Mouse (Mus musculus): ENCODE results near the gene Surf2. TPM values are rescaled to one million over a fixed set of nuclear protein-coding genes. Genes with fewer than 3 reads are reported as not detected.

The Surf2 gene
- total and polyA plus RNA-seq, 2 experiments = 10.3 to 14.5 TPM

DNA sequence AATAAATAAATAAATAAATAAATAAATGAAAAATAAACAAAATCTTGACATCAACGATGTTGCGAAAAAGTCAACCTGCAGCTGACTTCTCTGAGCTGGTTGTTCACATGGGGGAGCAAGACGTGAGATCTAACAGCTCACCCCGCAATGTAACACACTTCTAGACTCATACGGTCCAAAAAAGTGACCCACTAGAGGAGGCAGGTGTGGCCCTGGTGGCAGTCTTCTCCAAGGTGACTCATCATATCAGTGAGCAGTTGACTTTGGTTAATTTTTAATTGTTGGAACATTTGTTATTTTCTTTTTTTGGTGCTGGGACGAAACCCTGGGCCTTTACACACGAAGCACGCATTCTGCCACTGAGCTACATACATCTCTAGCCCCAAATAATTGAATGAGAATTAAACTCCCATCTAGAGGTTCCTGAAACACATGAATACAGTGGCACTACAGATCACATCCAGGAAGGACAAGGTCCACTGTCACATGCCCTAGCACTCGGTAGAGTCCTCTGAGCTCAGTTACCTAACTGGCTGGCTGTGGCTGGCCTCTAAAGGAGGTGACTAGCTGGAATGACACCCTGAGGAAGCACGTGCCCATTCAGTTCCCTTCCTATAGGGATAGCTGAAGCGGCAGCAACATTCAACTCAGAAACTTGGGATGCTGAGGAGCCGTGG, 40.8 kb downstream of the Surf2 start:
- TF ChIP-seq CTCF (IDR thresholded peaks at IDR 0.05; ENCODE audit: low read depth, low read length) = no peak
- TF ChIP-seq POLR2A (IDR thresholded peaks at IDR 0.05; ENCODE audit: extremely low read depth, insufficient read depth, low read length) = no peak
- Histone ChIP-seq H3K79me2 (ENCODE audit: control insufficient read depth, insufficient read depth, low read length) (no peaks in the 10 kb centered on the region), H3K4me1 (ENCODE audit: control insufficient read depth, insufficient read depth, low read length) (peaks cover 15% of the 10 kb centered on the region), H3K36me3 (ENCODE audit: control insufficient read depth, insufficient read depth, low read length) (peaks cover 40% of the 10 kb centered on the region), H3K9ac (ENCODE audit: low read depth, low read length) (no peak overlapping the region), H3K27me3 (ENCODE audit: control insufficient read depth, insufficient read depth, low read length) (no peaks in the 10 kb centered on the region), H3K4me3 (ENCODE audit: insufficient read depth, low read depth, low read length) (no peak overlapping the region), H3K27ac (replicated peaks; ENCODE audit: insufficient read depth, low read depth, low read length) (peak overlapping the region; percentile 94)
- 23% methylated on average over 12 of the region's 12 CpGs for whole genome bisulfite sequencing
- peak; percentile 95 for DNase-seq (ENCODE audit: extremely low read depth, low read depth, low spot score)

DNA sequence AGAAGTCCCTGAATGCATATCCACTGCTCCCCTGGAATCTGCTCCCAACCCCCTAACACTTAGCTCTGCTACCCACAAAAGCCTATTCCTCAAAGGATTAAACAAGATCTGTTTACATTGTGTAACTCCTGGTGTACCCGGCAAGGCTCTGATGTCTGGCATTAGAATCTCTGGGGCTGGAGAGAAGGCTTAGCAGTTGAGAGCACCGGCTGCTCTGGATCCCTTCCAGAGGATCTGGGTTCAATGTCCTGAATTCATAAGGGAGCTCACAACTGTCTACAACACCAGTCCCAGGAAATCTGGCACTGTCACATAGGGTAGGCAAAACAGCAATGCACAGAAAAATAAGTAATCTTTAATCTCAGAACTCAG, 41.3 kb downstream of the Surf2 start:
- H3K4me1 ChIP-seq (ENCODE audit: control insufficient read depth, insufficient read depth, low read length) = peaks cover 17% of the 10 kb centered on the region
- no peaks in the 10 kb centered on the region for H3K27me3 ChIP-seq (ENCODE audit: control insufficient read depth, insufficient read depth, low read length)
- no peaks in the 10 kb centered on the region for H3K79me2 ChIP-seq (ENCODE audit: control insufficient read depth, insufficient read depth, low read length)
- DNase-seq (ENCODE audit: extremely low read depth, low read depth, low spot score) = peak; percentile 91
- no peak overlapping the region for H3K9ac ChIP-seq (ENCODE audit: low read depth, low read length)
- H3K27ac ChIP-seq (replicated peaks; ENCODE audit: insufficient read depth, low read depth, low read length) = peak overlapping the region; percentile 94
- peaks cover 40% of the 10 kb centered on the region for H3K36me3 ChIP-seq (ENCODE audit: control insufficient read depth, insufficient read depth, low read length)
- no peak overlapping the region for H3K4me3 ChIP-seq (ENCODE audit: insufficient read depth, low read depth, low read length)
- 14% methylated on average over 2 of the region's 2 CpGs for WGBS
- TF ChIP-seq CTCF (IDR thresholded peaks at IDR 0.05; ENCODE audit: low read depth, low read length) (no peak), POLR2A (IDR thresholded peaks at IDR 0.05; ENCODE audit: extremely low read depth, insufficient read depth, low read length) (no peak)

DNA sequence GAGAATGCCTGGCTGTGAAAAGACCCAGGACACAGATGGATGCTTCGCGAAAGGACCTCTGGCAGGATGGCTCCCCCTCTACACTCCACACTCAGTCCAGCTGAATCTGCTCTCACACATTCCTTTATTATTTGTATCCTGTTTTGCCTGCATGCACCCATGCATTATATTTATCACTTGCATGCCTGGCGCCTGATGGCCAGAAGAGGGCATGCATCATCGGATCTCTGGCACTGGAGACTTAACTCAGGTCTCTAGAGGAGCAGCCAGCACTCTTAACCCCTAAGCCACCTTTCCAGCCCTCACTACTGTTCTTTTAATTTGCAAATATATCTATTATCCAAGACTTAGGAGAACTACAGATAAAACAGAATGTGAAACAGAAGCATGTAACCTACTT, 44.6 kb downstream of the Surf2 start:
- 67% methylated on average over 4 of the region's 4 CpGs for WGBS
- Histone ChIP-seq H3K4me1 (ENCODE audit: control insufficient read depth, insufficient read depth, low read length) (peaks cover 20% of the 10 kb centered on the region), H3K27ac (replicated peaks; ENCODE audit: insufficient read depth, low read depth, low read length) (no peak overlapping the region), H3K36me3 (ENCODE audit: control insufficient read depth, insufficient read depth, low read length) (peaks cover 24% of the 10 kb centered on the region), H3K79me2 (ENCODE audit: control insufficient read depth, insufficient read depth, low read length) (peaks cover 4% of the 10 kb centered on the region; the same call in 1 of the 2 replicates), H3K9ac (ENCODE audit: low read depth, low read length) (no peak overlapping the region), H3K27me3 (ENCODE audit: control insufficient read depth, insufficient read depth, low read length) (no peaks in the 10 kb centered on the region), H3K4me3 (ENCODE audit: insufficient read depth, low read depth, low read length) (no peak overlapping the region)
- no peak for DNase-seq (ENCODE audit: extremely low read depth, low read depth, low spot score)
- TF ChIP-seq POLR2A (IDR thresholded peaks at IDR 0.05; ENCODE audit: extremely low read depth, insufficient read depth, low read length) = no peak
- peak; percentile 40; the same call in 1 of the 2 replicates for TF ChIP-seq CTCF (IDR thresholded peaks at IDR 0.05; ENCODE audit: low read depth, low read length)

DNA sequence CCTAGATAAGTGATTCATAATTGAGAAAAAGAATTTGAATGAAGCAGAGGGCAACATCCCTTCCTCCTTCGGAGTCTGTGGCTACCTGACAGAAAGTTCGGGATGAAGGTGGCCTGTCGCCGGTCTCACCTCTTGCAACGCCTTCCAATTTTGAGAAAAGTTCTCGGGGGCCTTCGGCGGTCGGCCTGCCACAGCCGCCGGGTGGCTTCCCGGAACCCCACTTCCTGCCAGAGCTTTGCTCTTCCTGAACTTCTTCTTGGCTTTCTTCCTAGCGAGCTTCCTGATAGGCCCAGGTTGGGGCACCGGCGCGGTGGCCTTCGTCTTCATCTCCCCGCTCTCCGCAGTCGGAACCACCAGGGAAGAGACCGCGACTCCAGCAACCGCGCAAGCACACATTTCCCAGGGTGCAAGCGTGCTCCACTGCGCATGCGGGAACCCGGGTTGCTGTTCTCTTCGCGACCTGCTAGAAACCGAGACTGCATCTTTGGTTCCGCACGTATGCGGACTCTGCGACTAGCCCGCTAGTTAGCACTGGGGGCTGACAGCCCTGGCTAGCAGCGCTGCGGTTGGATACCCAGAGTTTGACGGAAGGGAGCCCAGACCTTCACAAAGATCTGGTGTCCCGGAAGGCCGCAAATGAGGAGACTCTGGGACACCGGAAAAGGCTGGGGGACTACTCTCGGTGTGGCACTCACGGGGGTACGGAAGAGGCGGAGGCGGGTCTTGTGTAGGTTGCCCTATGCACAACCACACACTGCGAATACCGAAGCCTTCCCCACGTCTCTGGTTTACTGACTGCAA, 48.0 kb downstream of the Surf2 start, which contains the start of gene Rexo4:
Gene Rexo4 (minus strand): TSS at position 464 of the 801 bp plus-strand sequence.
- TF ChIP-seq POLR2A (IDR thresholded peaks at IDR 0.05; ENCODE audit: extremely low read depth, insufficient read depth, low read length) (peak; percentile 67), CTCF (IDR thresholded peaks at IDR 0.05; ENCODE audit: low read depth, low read length) (no peak)

DNA sequence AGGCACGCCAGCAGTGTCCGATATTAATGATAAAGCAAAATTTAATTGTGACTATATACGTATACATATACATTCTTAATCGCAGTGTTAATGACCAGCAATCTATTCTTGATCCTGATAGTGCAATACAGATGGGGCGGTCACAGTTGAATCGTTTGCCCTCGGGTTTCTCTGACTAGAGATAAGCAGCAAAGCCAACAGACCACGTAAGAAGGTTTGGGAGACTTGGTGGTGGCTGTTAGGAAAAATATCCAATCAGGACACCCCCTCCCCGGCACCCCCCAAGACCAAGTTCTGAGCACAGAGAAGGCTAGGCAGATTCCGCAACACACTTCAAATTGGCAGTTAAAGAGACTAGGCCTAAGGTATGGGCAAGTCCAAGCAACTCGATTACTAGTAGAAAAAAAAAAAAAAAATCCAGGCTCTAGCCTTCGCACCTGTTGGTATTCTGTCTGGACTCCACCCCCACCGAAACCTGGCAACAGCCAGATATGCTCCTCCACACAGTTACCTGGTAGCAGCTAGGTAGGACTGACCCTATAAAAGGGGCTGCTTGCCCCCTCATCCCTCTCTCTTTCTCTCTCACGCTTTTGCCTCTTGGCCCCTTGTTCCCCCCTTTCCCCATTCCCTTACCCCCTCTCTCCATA, 48.7 kb downstream of the Surf2 start:
- Histone ChIP-seq H3K9ac (ENCODE audit: low read depth, low read length) (peak overlapping the region; percentile 84), H3K36me3 (ENCODE audit: control insufficient read depth, insufficient read depth, low read length) (peaks cover 7% of the 10 kb centered on the region; the same call in 1 of the 2 replicates), H3K4me3 (ENCODE audit: insufficient read depth, low read depth, low read length) (peak overlapping the region; percentile 77), H3K79me2 (ENCODE audit: control insufficient read depth, insufficient read depth, low read length) (peaks cover 4% of the 10 kb centered on the region; the same call in 1 of the 2 replicates), H3K4me1 (ENCODE audit: control insufficient read depth, insufficient read depth, low read length) (peaks cover 6% of the 10 kb centered on the region), H3K27me3 (ENCODE audit: control insufficient read depth, insufficient read depth, low read length) (no peaks in the 10 kb centered on the region), H3K27ac (replicated peaks; ENCODE audit: insufficient read depth, low read depth, low read length) (peak overlapping the region; percentile 96)
- 12% methylated on average over 14 of the region's 14 CpGs for WGBS
- DNase-seq (ENCODE audit: extremely low read depth, low read depth, low spot score) = no peak
- TF ChIP-seq POLR2A (IDR thresholded peaks at IDR 0.05; ENCODE audit: extremely low read depth, insufficient read depth, low read length) (no peak), CTCF (IDR thresholded peaks at IDR 0.05; ENCODE audit: low read depth, low read length) (no peak)

More for the DNA sequence above, 48.0 kb downstream of the Surf2 start, which contains the start of gene Rexo4:
- Histone ChIP-seq H3K27ac (replicated peaks; ENCODE audit: insufficient read depth, low read depth, low read length) (peak within 1 kb of the TSS; percentile 96), H3K4me3 (ENCODE audit: insufficient read depth, low read depth, low read length) (peak within 1 kb of the TSS; percentile 77), H3K79me2 (ENCODE audit: control insufficient read depth, insufficient read depth, low read length) (peaks cover 4% of the 10 kb centered on the region; the same call in 1 of the 2 replicates), H3K4me1 (ENCODE audit: control insufficient read depth, insufficient read depth, low read length) (peaks cover 6% of the 10 kb centered on the region), H3K36me3 (ENCODE audit: control insufficient read depth, insufficient read depth, low read length) (peaks cover 10% of the 10 kb centered on the region; the same call in 1 of the 2 replicates), H3K27me3 (ENCODE audit: control insufficient read depth, insufficient read depth, low read length) (no peaks in the 10 kb centered on the region), H3K9ac (ENCODE audit: low read depth, low read length) (peak within 1 kb of the TSS; percentile 84)
- under 1% methylated on average over 50 of the region's 50 CpGs for WGBS
- DNase-seq (ENCODE audit: extremely low read depth, low read depth, low spot score) = peak; percentile 89
